Mouse (Mus musculus): ENCODE measurements at regions not wholly inside any gene's neighbourhood (a gene's known extent, or its start where the extent isn't known, plus 50 kb on each side); places are given as distances from the start of the nearest gene placed in this dataset.
A peak's percentile ranks its signal among the peaks of the same experiment; 100 is the strongest.

- no peak for DNase-seq (ENCODE audit: low spot score)
These were observed 98.4 kb upstream of the Atp10a start for GRCm38 (mm10) chr7:58557535-58557934.

DNA sequence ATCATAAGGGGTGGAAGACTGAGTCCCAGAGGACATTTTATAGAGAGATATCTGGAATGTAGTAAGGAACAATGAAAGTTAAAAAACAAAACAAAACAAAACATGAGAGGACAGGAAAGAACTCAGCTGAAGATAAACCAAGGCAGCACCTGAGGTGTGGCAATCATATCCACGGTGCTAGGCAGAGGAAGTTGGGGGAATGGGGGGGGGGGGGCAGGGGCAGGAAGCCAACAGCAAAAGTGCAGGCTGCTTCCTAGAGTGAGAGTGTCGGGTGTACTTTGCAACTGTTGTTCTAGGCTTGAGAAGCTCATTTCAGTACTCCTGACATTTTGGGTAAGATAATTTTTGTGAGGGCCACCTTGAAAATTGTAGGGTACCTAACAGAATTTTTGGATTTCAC lies 87.2 kb upstream of the Atp10a start:
- DNase-seq (ENCODE audit: low spot score): no peak

DNA sequence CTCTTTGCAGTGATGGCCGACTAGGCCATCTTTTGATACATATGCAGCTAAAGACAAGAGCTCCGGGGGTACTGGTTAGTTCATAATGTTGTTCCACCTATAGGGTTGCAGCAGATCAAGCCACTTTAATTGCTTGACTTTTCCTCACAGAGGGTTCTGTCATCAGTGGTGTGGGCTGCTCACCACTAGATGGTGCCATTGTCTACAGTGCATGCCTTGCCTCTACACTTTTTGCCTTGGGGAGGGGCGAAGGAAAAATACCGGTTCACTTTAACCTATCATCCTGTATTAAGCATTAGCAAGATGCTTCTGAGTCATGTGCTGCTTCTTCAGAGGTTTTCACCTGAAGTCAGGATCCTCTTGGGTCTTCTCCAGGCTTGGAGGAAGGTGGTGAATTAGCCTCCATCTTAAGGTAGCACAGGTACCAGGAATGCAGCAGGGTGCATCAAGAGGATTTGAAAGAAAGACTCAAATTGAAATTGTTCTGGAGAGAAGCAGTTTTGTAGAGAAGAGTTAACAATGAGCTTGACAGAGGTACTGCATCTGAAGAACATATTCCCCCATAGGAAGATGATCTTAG lies 71.6 kb upstream of the Atp10a start:
- peak; percentile 71 for DNase-seq (ENCODE audit: low spot score)

DNA sequence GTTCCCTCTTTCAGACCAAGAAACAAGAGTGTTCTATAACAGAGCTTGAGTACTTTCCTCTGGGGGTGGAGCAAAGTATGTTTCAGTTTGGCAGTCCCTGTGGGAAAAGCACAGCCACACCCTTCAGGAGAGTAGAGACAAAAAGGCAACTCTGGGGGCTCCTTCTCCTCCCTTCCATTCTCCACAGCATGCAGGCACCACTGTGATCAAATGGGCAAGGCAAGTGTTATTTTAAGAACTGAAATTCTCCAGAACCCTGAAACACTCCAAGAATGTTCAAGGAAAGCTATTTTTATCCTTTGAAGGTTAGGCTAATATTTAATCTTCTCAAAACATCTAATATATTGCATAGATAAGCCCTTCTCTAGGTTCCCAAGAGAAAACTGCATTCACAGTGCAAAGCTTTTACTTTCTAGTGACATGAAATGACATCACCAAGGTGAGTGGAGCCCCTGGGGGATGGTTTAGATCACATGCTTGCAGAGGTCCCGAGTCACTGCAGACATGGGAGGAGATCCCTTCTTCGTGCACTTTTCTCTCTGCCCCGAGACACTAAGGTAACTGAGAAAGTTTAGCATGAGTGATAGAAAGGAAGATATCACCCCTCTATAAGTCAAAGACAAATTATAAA lies 70.2 kb upstream of the Atp10a start:
- no peak for DNase-seq (ENCODE audit: low spot score)

DNA sequence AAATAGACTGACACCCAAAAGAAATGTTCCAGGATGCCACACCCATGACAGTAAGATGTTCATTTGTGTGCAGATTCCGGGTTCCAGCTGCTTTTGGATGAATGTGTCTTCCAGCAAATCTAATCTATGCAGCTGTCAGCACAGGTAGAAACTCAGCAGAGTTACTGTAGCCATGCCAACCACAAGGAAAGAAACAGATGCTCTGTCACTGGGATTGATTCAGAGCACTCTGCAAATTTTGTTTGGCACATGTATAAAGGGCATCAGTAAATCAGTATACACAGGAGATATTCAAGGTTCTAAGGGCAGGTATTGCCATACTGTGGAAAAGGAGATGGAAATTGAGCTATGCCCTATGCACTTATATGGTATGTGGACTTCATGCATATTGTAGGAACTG lies 60.0 kb upstream of the Atp10a start:
- no peak for DNase-seq (ENCODE audit: low spot score)
